Comparison of ENCODE assay signal across 14 mouse cellular contexts in genomic region chr3:34639873-34640270, GRCm38 (mm10). TPM values are rescaled to one million over a fixed set of nuclear protein-coding genes. Genes with fewer than 3 reads are reported as not detected.
A peak's percentile ranks its signal among the peaks of the same experiment; 100 is the strongest.
DNase-seq lines count a peak whose midpoint lies in the region; ATAC-seq and TF ChIP-seq lines count a peak whose summit lies in the region.
"Had no signal": no experiment of that assay in that cellular context is flagged by ENCODE, and none has a peak within 500 bp of the region (broad histone marks: within the 10 kb centered on the region; RNA-seq: fewer than 3 reads in every experiment).

No protein-coding gene starts in this region.

- no peak overlapping the region for H3K4me3 ChIP-seq in stomach, embryonic 15.5 days (replicated peaks)
- H3K4me3 ChIP-seq in stomach, postnatal 0 days (ENCODE audit: low read depth, low read length): no peak overlapping the region
- peak overlapping the region; percentile 44 for H3K4me3 ChIP-seq in forebrain, embryonic 16.5 days (replicated peaks; ENCODE audit: low read length)
- H3K4me3 ChIP-seq in midbrain, embryonic 12.5 days: peak overlapping the region; percentile 44
- H3K4me3 ChIP-seq: erythroblast, embryonic 14.5 days had no signal

- peaks cover 72% of the 10 kb centered on the region for H3K27me3 ChIP-seq in stomach, embryonic 15.5 days (replicated peaks)
- H3K27me3 ChIP-seq in stomach, postnatal 0 days (ENCODE audit: control insufficient read depth, insufficient read depth, low read length): peaks cover 16% of the 10 kb centered on the region; the same call in 1 of the 2 replicates
- H3K27me3 ChIP-seq in forebrain, embryonic 16.5 days (replicated peaks; ENCODE audit: control insufficient read depth, insufficient read depth, low read length): peaks cover 7% of the 10 kb centered on the region; the same call in 1 of the 2 replicates
- peaks cover 40% of the 10 kb centered on the region for H3K27me3 ChIP-seq in midbrain, embryonic 12.5 days
- H3K27me3 ChIP-seq: CH12.LX had no signal

- no peak overlapping the region for H3K27ac ChIP-seq in stomach, embryonic 15.5 days
- H3K27ac ChIP-seq in stomach, postnatal 0 days (replicated peaks): no peak overlapping the region
- peak overlapping the region; percentile 80 for H3K27ac ChIP-seq in forebrain, embryonic 16.5 days (ENCODE audit: low read length)
- H3K27ac ChIP-seq in midbrain, embryonic 12.5 days (replicated peaks): peak overlapping the region; percentile 61; the same call in 1 of the 2 replicates

- DNase-seq in stomach, postnatal 0 days (ENCODE audit: low spot score): no peak
- no peak for DNase-seq in layer of hippocampus, postnatal 10 days (ENCODE audit: low spot score in 2 of 2)
- no peak for DNase-seq in right cerebral cortex, postnatal 4 days
- DNase-seq: liver; lung, postnatal 10 days had no signal

- H3K4me2 ChIP-seq in stomach, embryonic 15.5 days: peak overlapping the region; percentile 29; the same call in 1 of the 2 replicates
- H3K4me2 ChIP-seq in stomach, postnatal 0 days (replicated peaks; ENCODE audit: low read depth): no peak overlapping the region
- H3K4me2 ChIP-seq in forebrain, embryonic 16.5 days (ENCODE audit: low read length): peak overlapping the region; percentile 65
- peak overlapping the region; percentile 77 for H3K4me2 ChIP-seq in midbrain, embryonic 12.5 days (replicated peaks)

- no peaks in the 10 kb centered on the region for H3K4me1 ChIP-seq in stomach, embryonic 15.5 days
- no peaks in the 10 kb centered on the region for H3K4me1 ChIP-seq in stomach, postnatal 0 days (replicated peaks; ENCODE audit: control insufficient read depth, insufficient read depth)
- peaks cover 55% of the 10 kb centered on the region for H3K4me1 ChIP-seq in forebrain, embryonic 16.5 days (replicated peaks; ENCODE audit: control insufficient read depth, insufficient read depth, low read length)
- peaks cover 67% of the 10 kb centered on the region for H3K4me1 ChIP-seq in midbrain, embryonic 12.5 days

- no peak for TF ChIP-seq CTCF in stomach, postnatal 0 days (IDR thresholded peaks at IDR 0.05; ENCODE audit: low read depth)

- WGBS in stomach, embryonic 15.5 days: 5% methylated on average over 10 of the region's 10 CpGs
- 19% methylated on average over 10 of the region's 10 CpGs for WGBS in stomach, postnatal 0 days
- WGBS in forebrain, embryonic 16.5 days: 4% methylated on average over 10 of the region's 10 CpGs
- WGBS in midbrain, embryonic 12.5 days: 3% methylated on average over 10 of the region's 10 CpGs

- ATAC-seq in stomach, embryonic 15.5 days (ENCODE audit: insufficient read depth, low FRiP score, low read depth): no peak
- no peak for ATAC-seq in stomach, postnatal 0 days (ENCODE audit: low FRiP score, low TSS enrichment)
- ATAC-seq in forebrain, embryonic 16.5 days: no peak
- no peak for ATAC-seq in midbrain, embryonic 12.5 days (ENCODE audit: low FRiP score, low read depth)
- no peak for ATAC-seq in erythroblast, adult 5-6 weeks (replicated peaks; ENCODE audit: low FRiP score, poor library complexity, severe bottlenecking)
- ATAC-seq in frontal cortex, adult (ENCODE audit: low TSS enrichment): no peak

- H3K9me3 ChIP-seq in stomach, embryonic 15.5 days: no peaks in the 10 kb centered on the region
- H3K9me3 ChIP-seq in stomach, postnatal 0 days (ENCODE audit: control insufficient read depth, low read length): no peaks in the 10 kb centered on the region
- H3K9me3 ChIP-seq in forebrain, embryonic 16.5 days (ENCODE audit: control insufficient read depth, low read length): no peaks in the 10 kb centered on the region
- H3K9me3 ChIP-seq in midbrain, embryonic 12.5 days: no peaks in the 10 kb centered on the region

- no peak overlapping the region for H3K9ac ChIP-seq in stomach, embryonic 15.5 days
- H3K9ac ChIP-seq in stomach, postnatal 0 days (ENCODE audit: low read length): no peak overlapping the region
- peak overlapping the region; percentile 66 for H3K9ac ChIP-seq in forebrain, embryonic 16.5 days (replicated peaks; ENCODE audit: low read depth, low read length)
- 0 out of 2 replicates have a peak overlapping the region, but pooled peaks have one; percentile 28 for H3K9ac ChIP-seq in midbrain, embryonic 12.5 days (replicated peaks)

- H3K36me3 ChIP-seq in stomach, embryonic 15.5 days: no peaks in the 10 kb centered on the region
- H3K36me3 ChIP-seq in stomach, postnatal 0 days (ENCODE audit: control insufficient read depth, insufficient read depth, low read length): no peaks in the 10 kb centered on the region
- H3K36me3 ChIP-seq in forebrain, embryonic 16.5 days (ENCODE audit: control insufficient read depth, insufficient read depth): no peaks in the 10 kb centered on the region
- H3K36me3 ChIP-seq in midbrain, embryonic 12.5 days: no peaks in the 10 kb centered on the region

- no peak for TF ChIP-seq EP300 in stomach, postnatal 0 days (optimal IDR thresholded peaks at IDR 0.05)

RNA-seq across cellular contexts. Expression of gene Sox2, which starts 10.3 kb away (rescaled TPM):
- polyA plus RNA-seq in stomach, embryonic 15.5 days (2015; fragmentation: Nextera tagmentation; extraction: Ambion mirVana): 11.6 and 14.0 TPM in 2 replicates
- 11.6 and 14.7 TPM in 2 replicates for polyA plus RNA-seq in stomach, postnatal 0 days (2015; fragmentation: Nextera tagmentation; extraction: Ambion mirVana)
- polyA plus RNA-seq in forebrain, embryonic 16.5 days (2015; fragmentation: Nextera tagmentation; extraction: Ambion mirVana): 20.8 and 24.0 TPM in 2 replicates
- 49.5 and 61.1 TPM in 2 replicates for polyA plus RNA-seq in midbrain, embryonic 12.5 days (2016; fragmentation: Nextera tagmentation; extraction: Ambion mirVana)
- total RNA-seq in erythroblast, adult 5-6 weeks (2015; ENCODE audit: low replicate concordance): not detected in 2 replicates
- total RNA-seq in erythroblast, adult 5-6 weeks (2017; ENCODE audit: low replicate concordance): not detected in 2 replicates
- 10 to 100 TPM; 50.8 to 52.7 TPM for total RNA-seq in layer of hippocampus, postnatal 10 days (2021)
- total RNA-seq: CH12.LX; heart, postnatal 25 days had no signal
- polyA plus RNA-seq: erythroblast, embryonic 14.5 days; gonadal fat pad, adult 2 months had no signal

Comparison
In these comparisons a context has a peak if more than half of its experiments do, and no peak if none do; other contexts are left out.
1. H3K27ac ChIP-seq: peak in forebrain, embryonic 16.5 days (single experiment) and midbrain, embryonic 12.5 days (single experiment); none in stomach, embryonic 15.5 days (single experiment) and stomach, postnatal 0 days (single experiment).
2. H3K4me3 ChIP-seq: peak in forebrain, embryonic 16.5 days (single experiment) and midbrain, embryonic 12.5 days (single experiment); none in stomach, embryonic 15.5 days (single experiment) and stomach, postnatal 0 days (single experiment).
3. H3K9ac ChIP-seq: peak in forebrain, embryonic 16.5 days (single experiment) and midbrain, embryonic 12.5 days (single experiment); none in stomach, embryonic 15.5 days (single experiment) and stomach, postnatal 0 days (single experiment).